Mouse (Mus musculus) erythroblast, embryonic 14.5 days (primary cell): ENCODE measurements around the gene Smim11.

Experiments used
- GATA1 ChIP-seq: IDR thresholded peaks from 2 replicates; pipeline ENCODE4 v1.6.1; 2012; ENCODE audit warnings: low read length, inconsistent platforms, mixed read lengths
- TAL1 ChIP-seq: IDR thresholded peaks from 3 replicates; pipeline ENCODE4 v1.6.1; 2012; ENCODE audit warnings: low read length, inconsistent platforms, mixed read lengths

- TF ChIP-seq TAL1 = no peak
- no peak for TF ChIP-seq GATA1
Measured at GRCm38 (mm10) chr16:92358734-92359133, 57.6 kb downstream of the Smim11 start.
